Mouse (Mus musculus): Measurements from ENCODE around the gene Cdh11. TPM values are rescaled to one million over a fixed set of nuclear protein-coding genes. Genes with fewer than 3 reads are reported as not detected.

Gene Cdh11
- 106 and 108 TPM in 2 replicates for polyA plus RNA-seq (2014; fragmentation: Nextera tagmentation; extraction: Ambion mirVana)

DNA sequence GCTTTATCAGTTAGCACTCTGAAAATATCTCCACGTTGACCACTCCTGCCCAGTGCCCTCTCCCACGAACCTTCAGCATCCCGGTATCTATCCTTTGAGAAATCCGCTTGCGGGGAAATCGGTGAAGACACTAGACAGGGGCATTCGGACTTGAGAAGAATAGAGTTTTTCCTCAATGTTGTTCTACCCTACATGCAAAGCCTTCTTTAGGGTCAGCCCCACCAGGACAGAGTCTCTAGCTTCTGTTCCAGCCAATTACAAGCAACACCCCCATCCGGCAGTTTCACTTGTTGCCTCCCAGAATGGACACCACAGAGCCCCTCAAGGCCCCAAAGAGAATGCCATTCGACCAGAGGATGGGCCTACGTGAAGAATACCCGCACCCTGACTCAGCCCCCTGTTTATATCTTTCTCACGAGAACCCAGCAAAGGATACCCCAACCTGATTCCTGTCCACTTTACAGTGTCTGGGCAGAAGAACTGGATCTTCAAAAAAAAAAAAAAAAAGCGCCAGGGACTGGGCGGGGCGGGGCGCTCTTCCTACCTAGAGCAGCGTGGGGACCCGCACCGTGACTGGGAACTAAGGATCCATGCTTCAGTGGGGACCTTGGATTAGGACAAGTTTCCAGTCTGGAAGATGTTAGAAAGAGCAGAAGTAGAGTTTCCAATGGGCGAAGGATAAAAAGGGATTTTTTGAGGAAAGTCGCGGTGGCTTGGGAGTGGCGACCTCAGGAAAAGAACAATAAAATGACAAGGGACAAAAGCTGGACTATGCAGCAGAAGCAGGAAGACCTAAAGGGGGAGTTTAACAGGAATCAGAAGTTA, at the start of gene Cdh11:
TSS of gene Cdh11 (minus strand) at position 51 of the 825 bp plus-strand sequence.
- ATAC-seq (ENCODE audit: insufficient read depth, low FRiP score, low TSS enrichment): no peak
- peak within 1 kb of the TSS; percentile 60 for H3K27ac ChIP-seq (ENCODE audit: low read depth, low read length)
- H3K9me3 ChIP-seq (ENCODE audit: control insufficient read depth, low read length): no peaks in the 10 kb centered on the region
- no peaks in the 10 kb centered on the region; the same call in 1 of the 2 replicates for H3K4me1 ChIP-seq (ENCODE audit: control insufficient read depth, insufficient read depth, low read length)
- H3K9ac ChIP-seq (ENCODE audit: low read length): peak within 1 kb of the TSS; percentile 84
- DNase-seq (ENCODE audit: low spot score): peak; percentile 53
- no peaks in the 10 kb centered on the region for H3K36me3 ChIP-seq (ENCODE audit: control insufficient read depth, insufficient read depth, low read length)
- WGBS: under 1% methylated on average over 22 of the region's 23 CpGs
- H3K4me2 ChIP-seq (ENCODE audit: low read depth): peak within 1 kb of the TSS; percentile 80
- peak within 1 kb of the TSS; percentile 78 for H3K4me3 ChIP-seq (ENCODE audit: low read depth, low read length)
- H3K27me3 ChIP-seq (ENCODE audit: control insufficient read depth, insufficient read depth, low read length): no peaks in the 10 kb centered on the region

DNA sequence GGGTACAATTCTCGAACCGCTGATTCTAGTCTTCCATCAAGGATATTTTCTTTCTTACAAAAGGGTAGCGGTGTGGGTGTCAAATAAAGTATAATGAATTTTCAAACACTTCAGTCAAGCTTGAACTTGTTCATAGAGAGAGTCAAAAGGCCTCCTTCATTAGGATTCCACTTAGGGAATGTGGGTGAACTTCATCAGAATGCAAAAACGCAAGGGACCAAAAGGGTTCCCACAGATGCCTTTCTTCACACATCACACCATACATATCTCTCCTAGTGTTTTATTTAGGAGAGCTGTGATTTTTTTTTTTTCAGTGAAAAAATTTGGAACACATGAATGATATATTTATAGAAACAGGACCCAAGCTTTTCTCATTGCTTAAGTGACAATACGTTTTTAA, 28.5 kb upstream of the Cdh11 start:
- no peak for DNase-seq (ENCODE audit: low spot score)
- H3K4me1 ChIP-seq (ENCODE audit: control insufficient read depth, insufficient read depth, low read length): no peaks in the 10 kb centered on the region
- no peak overlapping the region for H3K4me3 ChIP-seq (ENCODE audit: low read depth, low read length)
- H3K27ac ChIP-seq (ENCODE audit: low read depth, low read length): no peak overlapping the region
- no peaks in the 10 kb centered on the region for H3K36me3 ChIP-seq (ENCODE audit: control insufficient read depth, insufficient read depth, low read length)
- H3K4me2 ChIP-seq (ENCODE audit: low read depth): no peak overlapping the region
- no peak for ATAC-seq (ENCODE audit: insufficient read depth, low FRiP score, low TSS enrichment)
- no peaks in the 10 kb centered on the region for H3K9me3 ChIP-seq (ENCODE audit: control insufficient read depth, low read length)
- no peaks in the 10 kb centered on the region for H3K27me3 ChIP-seq (ENCODE audit: control insufficient read depth, insufficient read depth, low read length)
- no peak overlapping the region for H3K9ac ChIP-seq (ENCODE audit: low read length)
- 60% methylated on average over 5 of the region's 5 CpGs for WGBS

GRCm38 (mm10) chr8:102790303-102790702, 4.9 kb upstream of the Cdh11 start:
- H3K4me2 ChIP-seq (ENCODE audit: low read depth): no peak overlapping the region
- no peaks in the 10 kb centered on the region; the same call in 1 of the 2 replicates for H3K4me1 ChIP-seq (ENCODE audit: control insufficient read depth, insufficient read depth, low read length)
- 28% methylated on average over 4 of the region's 4 CpGs for WGBS
- H3K36me3 ChIP-seq (ENCODE audit: control insufficient read depth, insufficient read depth, low read length): no peaks in the 10 kb centered on the region
- no peak overlapping the region for H3K9ac ChIP-seq (ENCODE audit: low read length)
- ATAC-seq (ENCODE audit: insufficient read depth, low FRiP score, low TSS enrichment) (no peak), DNase-seq (ENCODE audit: low spot score) (no peak)
- no peak overlapping the region for H3K4me3 ChIP-seq (ENCODE audit: low read depth, low read length)
- H3K27me3 ChIP-seq (ENCODE audit: control insufficient read depth, insufficient read depth, low read length): no peaks in the 10 kb centered on the region
- H3K9me3 ChIP-seq (ENCODE audit: control insufficient read depth, low read length): no peaks in the 10 kb centered on the region
- H3K27ac ChIP-seq (ENCODE audit: low read depth, low read length): no peak overlapping the region

DNA sequence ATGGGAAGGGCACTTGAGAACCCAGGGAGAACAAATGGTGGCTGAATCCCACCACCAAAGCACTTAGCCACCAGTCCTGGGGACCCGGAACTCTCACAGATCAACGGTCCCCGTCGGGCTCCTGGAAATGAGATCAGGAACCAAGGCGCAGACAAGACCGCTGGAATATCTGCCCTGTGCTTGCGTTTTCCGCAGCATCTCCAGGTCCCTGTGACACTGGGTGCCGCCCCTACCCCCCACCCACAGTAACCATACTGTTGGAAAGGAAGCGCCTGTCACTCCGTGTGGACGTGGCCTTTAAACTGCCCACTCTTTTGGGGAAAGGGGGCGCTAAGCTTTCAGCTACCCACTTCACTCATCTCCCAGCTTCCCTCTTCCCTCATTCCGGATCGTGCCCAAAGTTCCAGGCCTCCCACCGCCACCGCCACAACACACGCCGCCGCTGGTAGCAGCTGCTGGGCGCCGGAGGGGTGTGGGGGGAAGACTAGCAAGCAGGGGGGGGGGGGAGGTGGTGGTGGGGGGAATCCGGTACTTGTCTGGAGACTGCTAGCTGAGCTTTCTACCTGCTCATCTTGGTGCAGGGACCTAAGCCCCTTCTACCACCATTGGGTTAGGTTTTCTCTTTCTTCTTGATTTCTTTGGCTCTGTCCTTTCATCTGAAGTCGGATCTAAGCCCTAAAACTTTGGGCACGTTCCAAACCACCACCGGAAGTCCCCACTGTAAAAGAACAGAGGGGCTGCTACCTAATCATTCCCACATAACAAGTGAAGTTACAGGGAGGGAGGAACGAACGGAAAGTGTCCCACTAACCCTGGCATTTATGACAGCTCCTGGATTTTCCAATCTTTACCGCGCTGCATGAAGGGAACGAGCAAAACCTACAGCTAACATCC, 1.3 kb upstream of the Cdh11 start:
- Histone ChIP-seq H3K36me3 (ENCODE audit: control insufficient read depth, insufficient read depth, low read length) (no peaks in the 10 kb centered on the region), H3K4me3 (ENCODE audit: low read depth, low read length) (peak overlapping the region; percentile 78), H3K27ac (ENCODE audit: low read depth, low read length) (no peak overlapping the region), H3K9me3 (ENCODE audit: control insufficient read depth, low read length) (no peaks in the 10 kb centered on the region), H3K4me1 (ENCODE audit: control insufficient read depth, insufficient read depth, low read length) (no peaks in the 10 kb centered on the region; the same call in 1 of the 2 replicates), H3K4me2 (ENCODE audit: low read depth) (peak overlapping the region; percentile 80), H3K9ac (ENCODE audit: low read length) (peak overlapping the region; percentile 84), H3K27me3 (ENCODE audit: control insufficient read depth, insufficient read depth, low read length) (no peaks in the 10 kb centered on the region)
- peak; percentile 51 for DNase-seq (ENCODE audit: low spot score)
- 4% methylated on average over 31 of the region's 31 CpGs for WGBS
- ATAC-seq (ENCODE audit: insufficient read depth, low FRiP score, low TSS enrichment): no peak; the same call in 1 of the 2 replicates

GRCm38 (mm10) chr8:102784835-102785455, 497 bp downstream of the Cdh11 start:
- peak; percentile 89 for DNase-seq (ENCODE audit: low spot score)
- Histone ChIP-seq H3K27me3 (ENCODE audit: control insufficient read depth, insufficient read depth, low read length) (no peaks in the 10 kb centered on the region), H3K4me3 (ENCODE audit: low read depth, low read length) (peak overlapping the region; percentile 78), H3K9me3 (ENCODE audit: control insufficient read depth, low read length) (no peaks in the 10 kb centered on the region), H3K4me1 (ENCODE audit: control insufficient read depth, insufficient read depth, low read length) (no peaks in the 10 kb centered on the region; the same call in 1 of the 2 replicates), H3K27ac (ENCODE audit: low read depth, low read length) (peak overlapping the region; percentile 60), H3K4me2 (ENCODE audit: low read depth) (peak overlapping the region; percentile 80), H3K36me3 (ENCODE audit: control insufficient read depth, insufficient read depth, low read length) (no peaks in the 10 kb centered on the region), H3K9ac (ENCODE audit: low read length) (peak overlapping the region; percentile 84)
- peak; percentile 70 for ATAC-seq (ENCODE audit: insufficient read depth, low FRiP score, low TSS enrichment)
- 0% methylated on average over 37 of the region's 55 CpGs for WGBS

GRCm38 (mm10) chr8:102783821-102784591, 1.4 kb downstream of the Cdh11 start:
- peak; percentile 24 for ATAC-seq (ENCODE audit: insufficient read depth, low FRiP score, low TSS enrichment)
- H3K9ac ChIP-seq (ENCODE audit: low read length): peak overlapping the region; percentile 84
- WGBS: under 1% methylated on average over 42 of the region's 42 CpGs
- peak overlapping the region; percentile 78 for H3K4me3 ChIP-seq (ENCODE audit: low read depth, low read length)
- no peaks in the 10 kb centered on the region; the same call in 1 of the 2 replicates for H3K4me1 ChIP-seq (ENCODE audit: control insufficient read depth, insufficient read depth, low read length)
- peak overlapping the region; percentile 60 for H3K27ac ChIP-seq (ENCODE audit: low read depth, low read length)
- no peaks in the 10 kb centered on the region for H3K36me3 ChIP-seq (ENCODE audit: control insufficient read depth, insufficient read depth, low read length)
- no peaks in the 10 kb centered on the region for H3K27me3 ChIP-seq (ENCODE audit: control insufficient read depth, insufficient read depth, low read length)
- peak; percentile 73 for DNase-seq (ENCODE audit: low spot score)
- H3K9me3 ChIP-seq (ENCODE audit: control insufficient read depth, low read length): no peaks in the 10 kb centered on the region
- peak overlapping the region; percentile 80 for H3K4me2 ChIP-seq (ENCODE audit: low read depth)

DNA sequence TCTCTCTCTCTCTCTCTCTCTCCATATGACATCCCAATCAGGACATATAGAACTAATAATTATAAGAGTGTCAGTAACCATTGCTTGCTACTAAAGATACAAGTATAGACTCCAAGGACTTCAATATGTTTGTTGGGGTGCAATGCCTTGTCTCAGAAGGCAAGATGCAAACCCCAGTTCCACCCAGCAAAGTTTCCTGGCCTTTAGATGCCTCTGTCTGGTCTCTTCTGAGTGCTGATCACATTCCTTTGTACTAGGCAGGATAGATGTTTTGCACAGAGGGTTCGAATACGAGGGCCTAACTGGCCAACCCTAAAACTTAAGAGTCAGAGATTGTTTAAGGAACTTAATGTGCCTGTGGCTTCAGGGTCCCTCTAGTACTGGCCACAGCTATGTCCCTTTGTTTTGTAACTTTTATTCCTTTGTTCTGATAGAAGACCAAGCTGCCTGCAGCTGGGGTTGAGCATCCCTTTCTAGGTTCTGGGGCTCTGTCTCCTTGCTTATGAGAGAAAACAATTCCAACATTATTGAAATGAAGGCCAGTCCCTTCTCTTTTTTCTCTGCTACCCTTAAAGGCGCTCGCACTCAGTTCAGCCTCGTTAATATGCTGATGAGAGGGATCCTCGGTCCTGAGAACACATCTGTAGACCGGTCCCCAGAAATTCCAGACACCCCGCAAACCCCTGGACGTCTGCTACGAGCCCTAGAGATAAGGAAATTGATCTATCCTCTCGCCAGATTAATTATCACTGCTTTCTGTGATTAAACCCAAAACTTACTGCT, 2.5 kb downstream of the Cdh11 start:
- 3% methylated on average over 11 of the region's 11 CpGs for WGBS
- peak overlapping the region; percentile 84 for H3K9ac ChIP-seq (ENCODE audit: low read length)
- no peaks in the 10 kb centered on the region for H3K27me3 ChIP-seq (ENCODE audit: control insufficient read depth, insufficient read depth, low read length)
- no peaks in the 10 kb centered on the region; the same call in 1 of the 2 replicates for H3K4me1 ChIP-seq (ENCODE audit: control insufficient read depth, insufficient read depth, low read length)
- H3K9me3 ChIP-seq (ENCODE audit: control insufficient read depth, low read length): no peaks in the 10 kb centered on the region
- peak overlapping the region; percentile 0; the same call in 1 of the 2 replicates for H3K27ac ChIP-seq (ENCODE audit: low read depth, low read length)
- peak overlapping the region; percentile 78 for H3K4me3 ChIP-seq (ENCODE audit: low read depth, low read length)
- DNase-seq (ENCODE audit: low spot score): peak; percentile 25
- H3K4me2 ChIP-seq (ENCODE audit: low read depth): peak overlapping the region; percentile 80
- H3K36me3 ChIP-seq (ENCODE audit: control insufficient read depth, insufficient read depth, low read length): no peaks in the 10 kb centered on the region
- no peak for ATAC-seq (ENCODE audit: insufficient read depth, low FRiP score, low TSS enrichment)
